Mouse (Mus musculus): ENCODE measurements at regions not wholly inside any gene's neighbourhood (a gene's known extent, or its start where the extent isn't known, plus 50 kb on each side); places are given as distances from the start of the nearest gene placed in this dataset. TPM values are rescaled to one million over a fixed set of nuclear protein-coding genes. Genes with fewer than 3 reads are reported as not detected.

GRCm38 (mm10) chr2:94248948-94249347 lies 91.2 kb upstream of the Hsd17b12 start:
- no peak for DNase-seq (ENCODE audit: low spot score)

- no peak for DNase-seq (ENCODE audit: low spot score)
Measured at GRCm38 (mm10) chr2:94246851-94247471, 89.2 kb upstream of the Hsd17b12 start.

- no peak for DNase-seq (ENCODE audit: low spot score)
Measured at GRCm38 (mm10) chr2:94246180-94246611, 88.4 kb upstream of the Hsd17b12 start.

- DNase-seq (ENCODE audit: low spot score) = peak; percentile 65
Measured at GRCm38 (mm10) chr2:94245305-94245959, 87.7 kb upstream of the Hsd17b12 start.

GRCm38 (mm10) chr2:94244140-94244539 lies 86.4 kb upstream of the Hsd17b12 start:
- DNase-seq (ENCODE audit: low spot score) = no peak

- no peak for DNase-seq (ENCODE audit: low spot score)
Measured at GRCm38 (mm10) chr2:94243053-94243916, 85.5 kb upstream of the Hsd17b12 start.

- no peak for DNase-seq (ENCODE audit: low spot score)
Measured at GRCm38 (mm10) chr2:94242406-94243052, 84.8 kb upstream of the Hsd17b12 start.

- no peak for DNase-seq (ENCODE audit: low spot score)
Measured at GRCm38 (mm10) chr2:94242051-94242397, 84.3 kb upstream of the Hsd17b12 start.

- DNase-seq (ENCODE audit: low spot score) = no peak
Measured at GRCm38 (mm10) chr2:94241301-94242050, 83.7 kb upstream of the Hsd17b12 start.

GRCm38 (mm10) chr2:94240411-94240810 lies 82.6 kb upstream of the Hsd17b12 start:
- no peak for DNase-seq (ENCODE audit: low spot score)

GRCm38 (mm10) chr2:94239573-94239972 lies 81.8 kb upstream of the Hsd17b12 start:
- no peak for DNase-seq (ENCODE audit: low spot score)

- DNase-seq (ENCODE audit: low spot score) = no peak
Measured at GRCm38 (mm10) chr2:94236479-94236878, 78.7 kb upstream of the Hsd17b12 start.

- no peak for DNase-seq (ENCODE audit: low spot score)
Measured at GRCm38 (mm10) chr2:94233597-94233996, 75.8 kb upstream of the Hsd17b12 start.

GRCm38 (mm10) chr2:94219421-94219820 lies 61.7 kb upstream of the Hsd17b12 start:
- DNase-seq (ENCODE audit: low spot score) = no peak

- DNase-seq (ENCODE audit: low spot score) = no peak
Measured at GRCm38 (mm10) chr2:94217481-94217880, 59.7 kb upstream of the Hsd17b12 start.

GRCm38 (mm10) chr2:94215455-94215854 lies 57.7 kb upstream of the Hsd17b12 start:
- no peak for DNase-seq (ENCODE audit: low spot score)

Small RNA genes lying in the stretch of these regions (microRNA-seq; reads per million reads assigned to microRNA genes)
- gene Mir129-2 (not detected), gene Mir129b (not detected)

Data from gastrocnemius, adult 18-20 months (tissue).